Mouse (Mus musculus) frontal cortex, adult (tissue): Measurements from ENCODE around the gene Llph.
"Not testable (repeated sequence)": the region's sequence is repeated elsewhere in the genome, so short reads cannot be mapped to it uniquely, and the experiment has no call there.

Experiments used
- ATAC-seq: cut with Nextera tagmentation; 2 replicates; pipeline ENCODE4 v1.9.2; 2017; ENCODE audit warnings: mild to moderate bottlenecking, moderate library complexity, mixed read lengths; ENCODE audit not compliant: low TSS enrichment

Gene Llph

DNA sequence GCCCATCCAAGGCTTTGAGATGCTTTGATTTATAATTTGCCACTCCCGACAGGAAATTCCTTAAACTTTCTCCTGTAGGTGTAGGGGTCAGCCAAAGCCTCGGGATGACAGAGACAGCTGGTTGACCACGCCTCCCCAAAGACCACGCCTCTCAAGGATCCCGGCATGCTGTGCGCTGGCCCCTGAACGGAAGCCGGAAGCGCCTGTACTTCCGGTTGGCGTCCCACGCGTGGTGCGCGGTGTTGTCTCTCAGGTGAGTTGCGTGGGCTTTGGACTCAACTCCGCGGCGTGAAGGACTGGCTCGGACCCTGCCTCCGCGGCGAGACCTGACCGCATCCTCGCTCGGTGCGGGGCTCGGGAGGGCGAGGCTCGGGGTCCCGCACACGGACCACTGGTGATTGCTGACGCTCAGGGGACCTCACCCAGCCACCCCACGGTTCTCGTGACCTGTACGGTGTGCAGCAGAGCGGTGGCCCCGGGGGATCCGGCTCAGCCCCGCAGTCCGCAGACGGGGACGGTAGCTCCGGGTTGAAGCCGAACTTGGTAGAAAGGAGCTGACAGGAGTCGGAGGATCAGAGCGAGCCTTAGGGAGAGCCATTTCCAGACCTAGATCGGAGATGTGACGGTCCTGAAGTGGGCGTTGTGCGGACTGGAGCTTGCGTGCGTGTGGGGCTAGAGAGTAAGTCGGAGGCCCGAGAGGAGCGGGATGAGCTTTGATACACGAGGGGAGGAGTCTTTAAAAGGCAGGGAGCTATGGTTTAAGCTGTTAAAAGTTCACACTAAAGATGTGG lies at the start of gene Llph:
Gene Llph, plus strand, starts transcription at position 200 of the 791 bp plus-strand sequence.
- peak; percentile 97 for ATAC-seq

DNA sequence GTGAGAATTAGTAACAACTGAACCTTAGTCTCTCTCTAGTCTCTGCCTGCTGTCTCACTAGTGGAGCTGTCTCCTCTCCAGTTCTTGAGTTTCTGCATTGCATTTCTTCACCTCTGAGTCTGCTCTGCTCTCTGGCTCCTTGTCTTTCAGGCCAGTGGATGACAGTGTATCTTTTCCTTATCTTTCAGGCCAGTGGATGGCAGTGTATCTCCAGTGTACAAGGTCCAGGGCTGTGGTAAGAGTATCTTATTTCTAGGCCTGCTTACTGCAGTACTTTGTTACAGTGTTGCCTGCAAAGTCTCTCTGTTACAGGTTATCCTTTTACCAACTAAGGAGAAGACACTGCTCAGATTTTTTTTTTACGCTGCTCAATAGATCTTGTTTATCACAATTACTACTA lies 44.0 kb upstream of the Llph start:
- peak; percentile 87 for ATAC-seq

DNA sequence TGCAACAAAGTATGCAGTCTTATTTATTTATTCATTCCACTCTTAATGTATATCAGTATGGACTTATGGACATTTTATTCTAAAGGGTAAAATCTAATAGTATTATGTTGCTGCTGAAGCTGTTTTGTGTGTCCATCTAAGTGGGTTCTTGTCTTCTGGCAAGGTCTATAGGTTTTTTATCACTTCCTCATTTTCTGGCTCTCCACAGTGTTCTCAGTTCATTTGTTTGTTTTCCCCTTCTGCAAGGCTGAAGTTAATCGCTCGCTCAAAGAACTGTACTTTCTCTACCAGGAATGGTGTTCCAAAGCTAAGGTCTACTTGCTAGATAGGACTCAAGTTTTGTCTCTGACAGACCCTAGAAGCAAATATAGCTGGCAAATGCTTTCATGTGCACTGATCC lies 43.5 kb upstream of the Llph start:
- no peak for ATAC-seq

DNA sequence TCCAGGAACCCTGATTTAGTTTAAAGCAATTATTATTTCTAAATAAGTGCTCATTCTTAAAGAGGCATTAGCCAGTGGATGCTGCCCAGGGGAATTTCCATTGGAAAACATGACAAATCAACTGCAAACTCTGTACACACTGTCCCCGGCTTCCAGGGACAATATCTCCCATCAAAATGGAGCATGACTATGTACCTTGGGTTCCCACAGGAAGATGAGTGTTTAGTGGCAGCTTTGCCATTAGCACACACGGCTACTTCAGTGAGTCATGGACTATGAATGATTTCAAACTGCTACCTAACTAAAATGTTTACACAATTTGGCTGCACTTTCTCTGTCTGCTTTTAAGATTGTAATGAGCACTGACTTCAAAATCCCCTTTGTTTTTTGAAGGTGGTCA lies 38.4 kb upstream of the Llph start:
- no peak for ATAC-seq

DNA sequence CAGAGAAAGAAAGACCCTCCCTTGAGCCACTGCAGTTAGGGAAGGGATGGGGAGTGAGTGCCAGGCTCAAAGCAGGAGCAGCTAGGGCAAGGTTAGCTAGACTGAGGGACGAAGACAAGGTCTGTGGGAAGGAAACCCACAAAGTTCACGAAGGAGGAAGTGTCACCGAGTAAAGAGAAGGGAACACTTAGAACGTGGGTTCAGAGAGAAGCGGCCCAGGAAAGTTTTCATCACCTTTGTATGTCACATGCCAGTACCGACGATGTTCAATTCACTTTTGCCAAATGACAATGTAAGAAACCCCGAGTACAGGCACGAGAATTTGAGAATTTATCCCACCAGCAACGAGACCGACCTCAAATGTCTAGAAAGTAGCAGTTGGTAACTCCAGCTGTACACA lies 37.6 kb upstream of the Llph start:
- no peak for ATAC-seq

DNA sequence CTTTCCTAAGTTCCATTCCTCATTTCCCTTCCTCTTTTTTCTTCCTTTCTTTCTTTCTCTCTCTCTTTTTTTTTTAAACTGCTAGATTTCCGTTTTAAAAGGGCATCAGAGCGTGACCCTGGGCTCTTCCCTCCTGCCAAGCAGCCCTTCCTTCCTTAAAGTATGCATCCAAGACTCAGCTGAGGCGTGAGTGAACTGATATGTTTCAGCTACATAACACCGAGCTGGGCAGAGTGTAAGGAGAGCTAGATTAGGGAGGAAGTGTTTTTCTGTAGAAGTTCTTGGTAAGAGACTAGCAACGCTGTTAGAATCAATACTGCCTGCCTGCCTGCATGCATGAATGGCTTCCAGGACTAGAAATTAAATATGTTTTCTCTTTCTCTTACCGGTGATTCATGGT lies 37.1 kb upstream of the Llph start:
- no peak for ATAC-seq

DNA sequence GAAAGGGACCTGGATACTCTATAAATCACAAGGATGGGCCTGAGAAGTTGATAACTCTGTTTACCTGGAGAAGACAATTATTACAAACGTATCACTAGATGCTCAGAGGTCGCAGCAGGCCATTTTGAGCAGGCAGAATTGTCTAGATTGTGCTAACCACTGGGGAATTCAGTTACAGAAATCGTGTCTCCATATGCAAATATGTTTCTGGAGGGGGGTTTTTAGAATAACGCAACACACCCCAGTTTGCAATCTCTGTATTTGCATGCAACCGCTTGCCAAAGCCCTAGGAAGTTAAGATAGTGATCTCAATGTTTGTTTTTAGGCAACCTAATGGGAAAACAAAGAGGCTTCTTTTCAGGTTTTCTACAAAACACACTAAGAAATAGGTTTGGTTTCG lies 35.7 kb upstream of the Llph start:
- ATAC-seq = no peak

DNA sequence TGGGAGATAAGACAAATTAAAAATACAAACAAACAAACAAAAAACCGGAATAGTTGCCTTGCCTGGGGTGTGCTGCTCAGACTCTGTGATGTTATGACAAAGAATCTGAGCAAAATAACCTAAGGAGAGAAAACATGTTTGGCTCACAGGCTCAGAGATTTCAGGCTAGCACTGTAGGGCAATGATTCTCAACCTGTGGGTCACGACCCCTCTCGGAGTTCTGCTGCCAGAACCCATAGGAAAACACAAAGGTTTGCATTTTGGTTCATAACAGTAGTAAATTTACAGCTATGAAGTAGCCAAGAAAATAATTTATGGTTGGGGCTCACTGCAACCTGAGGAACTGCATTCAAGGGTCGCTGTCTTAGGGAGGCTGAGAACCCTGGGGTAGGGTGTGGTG lies 34.6 kb upstream of the Llph start:
- no peak for ATAC-seq

DNA sequence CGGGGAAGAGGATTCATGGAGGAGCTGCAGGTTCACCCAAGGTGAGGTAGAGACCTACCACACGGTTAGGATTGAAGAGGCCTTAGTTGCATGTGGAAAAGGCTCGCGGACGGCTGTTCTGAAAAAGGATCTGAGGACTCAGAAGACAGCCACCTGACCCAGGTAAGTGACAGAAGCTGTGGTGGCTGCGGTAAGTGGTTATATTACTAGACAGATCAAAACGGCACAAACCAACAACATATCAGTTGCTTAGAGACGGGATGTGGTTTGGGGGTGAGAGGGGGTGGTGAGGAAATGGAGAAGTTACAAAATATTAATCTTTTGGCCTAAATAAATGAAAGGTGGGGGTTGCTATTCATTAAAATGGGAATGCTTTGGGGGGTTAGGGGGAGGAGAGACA lies 33.6 kb upstream of the Llph start:
- ATAC-seq = no peak

DNA sequence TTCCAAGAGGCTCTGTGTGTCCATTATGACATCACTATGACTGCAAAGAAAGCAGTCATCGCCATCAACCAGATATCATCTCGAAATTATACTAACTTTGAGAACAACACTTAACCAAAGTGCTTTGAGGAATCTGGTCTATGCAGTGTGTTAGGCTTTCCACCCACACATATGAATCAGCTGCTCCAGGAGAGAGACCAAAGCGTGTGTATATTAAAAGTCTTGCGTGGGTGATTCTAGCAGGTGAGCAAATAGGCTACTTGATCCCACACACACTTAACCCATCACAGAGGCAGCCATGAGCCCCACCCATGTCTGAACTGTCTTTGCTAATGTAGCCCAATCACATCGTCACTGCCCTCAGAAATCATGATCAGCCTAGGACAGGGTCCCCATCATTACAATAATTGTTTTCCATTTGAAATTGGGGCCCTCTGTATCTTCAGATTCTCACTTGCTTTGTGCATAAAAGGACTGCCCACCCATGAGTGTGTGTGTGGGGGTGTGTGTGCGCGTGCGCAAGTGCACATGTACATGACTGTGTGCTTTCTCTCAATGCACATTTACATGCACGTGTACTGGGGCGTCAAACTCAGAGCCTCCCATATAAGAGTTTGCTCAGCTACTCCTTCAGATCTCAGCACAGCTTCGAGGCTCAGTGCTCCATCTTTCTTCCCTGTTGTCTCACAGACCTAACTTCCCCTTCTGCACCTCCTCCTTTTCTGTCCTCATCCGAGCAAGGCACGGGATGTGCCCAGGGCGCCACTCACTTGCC lies 29.6 kb upstream of the Llph start:
- ATAC-seq = peak; percentile 89

DNA sequence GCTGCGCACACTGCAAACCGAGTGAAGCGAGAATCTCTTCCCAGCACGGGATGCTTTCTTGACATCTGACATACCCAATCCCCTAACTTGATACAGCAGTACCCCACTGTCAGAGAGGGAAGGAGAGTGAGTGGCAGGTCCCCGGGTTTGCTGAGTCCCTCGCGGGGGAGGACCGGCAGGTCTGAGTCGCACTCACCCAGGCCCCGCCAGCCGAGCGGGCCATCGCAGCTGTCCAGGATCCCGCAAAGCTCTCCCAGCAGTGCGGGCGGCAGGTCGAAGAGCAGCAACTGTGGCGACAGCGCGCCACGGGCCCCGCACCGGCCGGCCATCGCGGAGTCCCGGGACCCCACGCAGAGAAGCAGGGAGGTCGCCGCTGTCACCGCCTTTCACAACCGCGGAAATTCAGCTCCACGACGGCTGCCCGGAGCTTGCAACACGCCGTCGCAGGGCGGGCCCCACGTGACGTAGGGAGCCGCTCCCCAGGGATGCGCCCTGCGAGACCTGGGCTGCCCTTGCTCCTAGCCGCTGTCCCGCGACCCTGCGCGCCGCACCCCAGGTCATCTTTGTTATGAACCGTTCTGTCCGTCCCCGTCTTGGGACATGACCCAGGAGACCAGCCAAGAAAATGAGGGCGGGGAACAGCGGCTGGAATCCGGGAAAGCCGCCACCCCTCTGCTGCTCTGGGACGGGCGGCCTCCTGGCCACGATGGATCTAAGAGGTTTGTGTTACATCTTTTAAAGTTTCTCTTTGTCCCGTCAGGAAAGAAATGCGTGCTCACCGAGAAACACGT lies 25.5 kb upstream of the Llph start, which contains the start of gene Tmbim4:
Gene Tmbim4, plus strand, starts transcription at position 460 of the 791 bp plus-strand sequence.
- 0 out of 2 replicates have a peak, but pooled peaks have one; percentile 9 for ATAC-seq

DNA sequence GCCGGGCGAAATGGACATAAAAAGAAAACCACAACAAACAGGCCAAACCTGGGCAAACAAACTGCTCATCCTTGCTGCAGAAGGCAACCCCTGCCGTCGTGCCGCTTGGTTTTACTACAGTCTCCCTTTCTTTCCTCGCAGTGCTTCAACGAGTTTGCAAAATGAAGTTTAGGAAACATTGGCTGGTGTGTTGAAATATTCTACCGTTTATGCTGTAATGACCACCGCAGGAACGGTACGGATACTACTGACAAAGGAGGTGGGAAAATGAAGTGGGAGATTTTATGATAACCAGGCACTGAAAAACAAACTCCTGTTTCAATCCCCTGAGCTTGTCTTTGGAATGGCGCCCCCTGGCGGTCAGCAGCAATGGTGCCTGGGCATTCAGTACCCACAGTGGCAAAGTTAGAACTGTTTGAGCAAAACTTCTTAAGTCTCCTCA lies 24.9 kb upstream of the Llph start, which contains the start of gene Irak3:
Gene Irak3, minus strand, starts transcription at position 170 of the 442 bp plus-strand sequence.
- ATAC-seq = peak; percentile 87

DNA sequence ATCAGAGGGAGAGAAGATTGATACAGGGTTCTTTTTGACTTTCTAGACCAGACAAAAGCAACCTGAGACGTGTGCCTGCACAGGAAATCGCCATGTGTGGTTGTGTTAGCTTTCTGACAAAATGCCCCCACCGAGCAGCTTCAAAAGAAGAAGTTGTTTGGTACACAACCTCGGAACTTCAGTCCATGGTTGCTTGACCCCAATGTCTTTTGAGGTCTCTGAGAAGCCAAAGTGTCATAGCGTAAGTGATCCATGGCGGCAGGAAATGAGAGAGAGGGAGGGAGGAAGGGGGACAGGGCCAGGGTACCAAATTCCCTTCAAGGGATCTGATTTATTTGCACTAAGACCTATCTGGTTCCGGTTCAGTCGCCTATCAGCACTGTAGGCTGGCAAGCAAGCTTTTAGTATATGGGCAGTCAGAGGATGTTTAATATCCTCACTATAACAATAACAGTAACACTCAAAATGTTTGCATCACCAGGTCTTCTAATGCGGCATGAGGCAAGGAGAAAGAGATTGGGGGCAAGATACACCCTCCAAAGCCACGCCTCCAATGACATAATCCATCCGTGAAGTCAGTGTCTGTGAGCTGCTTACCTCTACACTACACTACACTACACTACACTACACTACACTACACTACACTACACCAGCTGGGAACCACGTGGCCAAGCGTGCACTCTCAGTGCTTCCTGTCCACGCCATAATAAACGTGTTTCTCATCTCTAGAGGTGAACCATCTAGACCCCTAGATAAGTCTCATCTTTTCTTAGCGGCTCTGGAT lies 24.2 kb upstream of the Llph start:
- no peak for ATAC-seq

DNA sequence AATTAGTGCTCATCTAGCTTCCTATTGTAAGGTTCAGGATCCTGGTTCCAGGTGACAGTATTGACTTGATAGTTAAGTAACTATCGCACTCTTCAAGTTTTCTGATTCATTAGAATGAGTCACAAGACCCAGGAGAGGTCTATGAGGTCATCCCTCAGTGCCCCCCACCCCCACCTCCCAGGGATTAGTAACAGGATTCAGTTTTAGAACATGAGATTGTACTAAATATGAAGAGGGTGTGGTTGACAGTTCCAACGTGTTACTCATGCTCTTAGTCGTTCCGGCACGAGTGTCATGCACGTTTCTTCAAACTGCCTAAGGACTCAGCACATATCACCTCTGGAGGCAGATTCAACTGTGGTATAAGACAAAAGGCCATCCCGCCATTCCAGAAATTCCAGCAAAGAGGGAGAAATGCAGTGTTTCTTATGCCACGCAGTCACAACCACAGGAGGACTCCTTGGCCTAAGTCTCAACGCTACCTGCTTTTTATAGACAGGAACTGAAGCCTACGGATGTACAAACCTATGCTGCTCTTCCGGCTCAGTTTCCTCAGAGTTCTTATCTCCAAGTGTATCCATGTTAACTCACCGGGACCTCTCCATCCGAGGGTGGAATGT lies 22.2 kb upstream of the Llph start:
- ATAC-seq = no peak

DNA sequence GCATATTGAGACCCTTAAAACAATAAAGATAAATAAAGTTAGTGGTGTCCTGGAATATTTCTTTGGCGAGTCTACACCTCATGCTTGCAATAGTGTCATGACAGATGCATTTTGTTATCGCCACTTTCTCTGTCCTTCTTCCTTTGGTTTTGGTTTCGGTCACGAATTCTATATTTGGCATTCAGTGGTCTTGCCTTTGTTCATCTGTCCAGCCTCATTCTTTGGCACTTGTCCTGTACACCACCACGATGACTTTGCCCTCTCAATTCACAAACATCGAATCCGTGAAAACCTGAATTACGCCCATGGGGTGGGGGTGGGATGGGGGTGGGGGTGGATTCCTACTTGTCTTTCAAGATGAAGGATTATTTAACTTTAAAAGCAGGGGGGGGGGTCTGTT lies 18.9 kb upstream of the Llph start:
- no peak for ATAC-seq

DNA sequence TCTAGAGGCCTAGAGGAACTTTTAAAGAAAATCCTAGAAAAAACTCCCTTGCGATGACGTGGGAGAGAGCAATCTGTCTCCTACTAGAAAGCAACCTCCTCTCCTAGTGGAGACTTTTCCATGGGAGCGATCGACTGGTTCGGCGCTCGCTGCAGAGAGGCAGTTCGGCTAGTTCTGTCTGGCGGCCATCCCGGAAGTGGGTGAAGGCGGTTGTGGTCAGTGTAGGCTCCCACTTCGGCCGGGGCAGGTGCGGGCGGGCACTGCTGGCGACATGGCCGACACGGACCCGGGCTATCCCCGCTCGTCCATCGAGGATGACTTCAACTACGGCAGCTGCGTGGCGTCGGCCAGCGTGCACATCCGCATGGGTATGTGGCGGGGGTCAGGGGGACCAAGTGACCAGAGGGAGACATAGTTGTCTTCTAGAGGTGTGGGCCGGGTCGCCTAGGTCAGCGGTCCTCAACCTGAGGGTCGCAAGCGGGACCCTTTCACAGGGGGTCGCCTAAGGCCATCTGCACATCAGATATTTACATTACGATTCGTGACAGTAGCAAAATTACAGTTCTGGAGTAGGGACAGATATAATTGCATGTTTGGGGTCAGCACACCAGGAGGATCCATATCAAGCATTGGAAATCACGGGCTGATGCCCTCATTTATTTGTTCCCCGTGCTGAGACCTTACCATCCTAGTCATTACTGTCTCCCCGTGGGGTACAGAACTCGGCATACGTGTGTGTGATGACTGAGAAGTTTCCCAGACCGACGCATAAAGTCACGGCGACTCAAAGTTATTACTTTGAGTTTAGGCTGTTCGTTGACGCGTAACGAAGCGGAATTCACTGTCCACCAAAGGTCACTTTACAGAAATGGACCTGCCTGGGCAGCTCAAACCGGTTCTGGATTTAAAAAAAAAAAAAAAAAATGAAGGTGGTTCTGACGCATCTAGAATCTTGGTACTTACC lies 18.0 kb upstream of the Llph start:
- ATAC-seq = peak; percentile 100

DNA sequence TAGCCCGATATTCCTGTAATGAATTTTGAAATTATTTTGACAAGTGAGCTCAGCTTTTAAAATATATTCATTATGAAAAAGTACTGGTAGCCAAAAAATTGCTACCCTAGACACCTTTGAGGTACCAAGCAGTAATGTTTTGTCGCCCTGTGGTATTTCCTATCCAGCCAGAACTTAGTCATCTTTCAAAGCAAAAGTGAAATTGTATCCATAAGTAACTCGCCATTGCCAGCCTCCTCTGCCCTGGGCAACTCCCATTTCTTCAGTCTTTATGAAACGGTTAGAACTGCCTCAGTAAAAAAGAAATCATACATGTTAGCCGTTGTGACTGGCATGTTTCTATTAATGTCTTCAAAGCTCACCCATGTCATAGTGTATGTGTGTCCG lies 17.3 kb upstream of the Llph start:
- no peak for ATAC-seq

DNA sequence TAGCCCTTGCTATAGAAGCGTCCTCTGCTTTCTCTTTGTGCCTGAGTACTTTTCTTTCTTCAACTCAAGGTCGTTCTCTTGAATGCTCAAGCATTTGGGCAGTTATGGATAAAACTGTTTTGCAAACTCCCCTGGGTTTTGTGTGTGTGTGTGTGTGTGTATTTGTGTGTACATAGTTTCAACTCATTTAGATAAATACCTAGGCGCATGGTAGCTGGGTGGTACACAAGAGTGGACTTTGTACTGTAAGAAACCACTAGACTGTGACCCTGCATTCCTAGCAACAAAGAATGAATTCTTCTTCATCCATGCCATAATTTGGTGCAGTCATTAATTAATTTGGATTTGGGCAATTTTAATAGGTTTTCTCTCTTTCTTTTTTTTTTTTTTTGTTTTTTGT lies 16.8 kb upstream of the Llph start:
- no peak for ATAC-seq

DNA sequence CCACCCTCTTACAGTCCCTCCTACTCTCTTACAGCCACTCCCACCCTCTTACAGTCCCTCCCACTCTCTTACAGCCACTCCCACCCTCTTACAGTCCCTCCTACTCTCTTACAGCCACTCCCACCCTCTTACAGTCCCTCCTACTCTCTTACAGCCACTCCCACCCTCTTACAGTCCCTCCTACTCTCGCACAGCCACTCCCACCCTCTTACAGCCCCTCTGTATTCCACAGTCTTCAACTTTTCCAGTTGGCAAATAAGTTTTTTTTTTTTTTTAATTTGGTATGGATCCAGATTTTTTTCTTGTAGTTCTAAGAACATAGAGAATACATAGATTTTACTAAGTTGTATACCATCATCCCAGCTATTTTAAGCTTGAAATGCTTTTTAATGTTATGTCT lies 9.8 kb upstream of the Llph start:
- ATAC-seq = not testable (repeated sequence)

DNA sequence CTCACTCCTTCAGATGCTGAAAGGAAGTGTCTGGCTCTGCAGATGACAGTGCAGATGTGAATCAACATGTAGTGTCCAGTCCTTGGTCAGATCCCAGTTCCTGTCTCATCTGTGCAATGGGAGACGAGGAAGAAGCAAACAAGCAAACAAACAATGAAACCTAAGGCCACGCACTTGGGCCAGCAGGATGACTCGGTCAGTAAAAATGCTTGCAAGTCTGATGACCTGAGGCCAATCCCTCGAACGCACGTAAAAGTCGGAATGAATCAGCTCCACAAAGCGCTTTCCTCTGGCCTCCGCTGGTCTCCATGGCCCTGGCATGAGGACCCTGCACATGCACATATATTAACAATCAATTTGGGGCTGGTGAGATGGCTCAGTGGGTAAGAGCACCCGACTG lies 7.9 kb upstream of the Llph start:
- ATAC-seq = no peak
